Mouse (Mus musculus) CD4-positive, CD25-positive, alpha-beta regulatory T cell, adult 4 months (primary cell): ENCODE measurements at regions not wholly inside any gene's neighbourhood (a gene's known extent, or its start where the extent isn't known, plus 50 kb on each side); places are given as distances from the start of the nearest gene placed in this dataset.

ENCODE experiments used
- ATAC-seq: one replicate; pipeline ENCODE4 v1.8.0; 2017

GRCm38 (mm10) chr1:193751819-193752251, 381.7 kb upstream of the Camk1g start:
- no peak for ATAC-seq

- no peak for ATAC-seq
Observed at GRCm38 (mm10) chr1:193750929-193751328, 380.8 kb upstream of the Camk1g start.

- no peak for ATAC-seq
Observed at GRCm38 (mm10) chr1:193747426-193747960, 377.4 kb upstream of the Camk1g start.

- no peak for ATAC-seq
Observed at GRCm38 (mm10) chr1:193742688-193743087, 372.6 kb upstream of the Camk1g start.

- ATAC-seq = no peak
Observed at GRCm38 (mm10) chr1:193738821-193739220, 368.7 kb upstream of the Camk1g start.

GRCm38 (mm10) chr1:193735949-193736518, 365.9 kb upstream of the Camk1g start:
- no peak for ATAC-seq

- no peak for ATAC-seq
Observed at GRCm38 (mm10) chr1:193734014-193734763, 364.1 kb upstream of the Camk1g start.

- ATAC-seq = no peak
Observed at GRCm38 (mm10) chr1:193733402-193733801, 363.3 kb upstream of the Camk1g start.

- no peak for ATAC-seq
Observed at GRCm38 (mm10) chr1:193732113-193732512, 362.0 kb upstream of the Camk1g start.

- no peak for ATAC-seq
Observed at GRCm38 (mm10) chr1:193721850-193722249, 351.8 kb upstream of the Camk1g start.

GRCm38 (mm10) chr1:193720420-193720851, 350.3 kb upstream of the Camk1g start:
- ATAC-seq = no peak

GRCm38 (mm10) chr1:193715328-193715727, 345.2 kb upstream of the Camk1g start:
- ATAC-seq = no peak

GRCm38 (mm10) chr1:193714631-193715030, 344.5 kb upstream of the Camk1g start:
- no peak for ATAC-seq

GRCm38 (mm10) chr1:193705205-193705604, 335.1 kb upstream of the Camk1g start:
- ATAC-seq = no peak

GRCm38 (mm10) chr1:193702707-193703419, 332.8 kb upstream of the Camk1g start:
- no peak for ATAC-seq

- no peak for ATAC-seq
Observed at GRCm38 (mm10) chr1:193700217-193700616, 330.1 kb upstream of the Camk1g start.

- ATAC-seq = no peak
Observed at GRCm38 (mm10) chr1:193698603-193699266, 328.6 kb upstream of the Camk1g start.

- no peak for ATAC-seq
Observed at GRCm38 (mm10) chr1:193697857-193698256, 327.8 kb upstream of the Camk1g start.

GRCm38 (mm10) chr1:193697001-193697400, 326.9 kb upstream of the Camk1g start:
- ATAC-seq = no peak

GRCm38 (mm10) chr1:193692991-193693390, 322.9 kb upstream of the Camk1g start:
- no peak for ATAC-seq

GRCm38 (mm10) chr1:193689601-193690000, 319.5 kb upstream of the Camk1g start:
- ATAC-seq = no peak

GRCm38 (mm10) chr1:193682917-193683316, 312.8 kb upstream of the Camk1g start:
- ATAC-seq = no peak

GRCm38 (mm10) chr1:193678448-193678847, 308.4 kb upstream of the Camk1g start:
- no peak for ATAC-seq
